Comparison of ENCODE assay signal across 19 mouse cellular contexts in the genomic region with DNA sequence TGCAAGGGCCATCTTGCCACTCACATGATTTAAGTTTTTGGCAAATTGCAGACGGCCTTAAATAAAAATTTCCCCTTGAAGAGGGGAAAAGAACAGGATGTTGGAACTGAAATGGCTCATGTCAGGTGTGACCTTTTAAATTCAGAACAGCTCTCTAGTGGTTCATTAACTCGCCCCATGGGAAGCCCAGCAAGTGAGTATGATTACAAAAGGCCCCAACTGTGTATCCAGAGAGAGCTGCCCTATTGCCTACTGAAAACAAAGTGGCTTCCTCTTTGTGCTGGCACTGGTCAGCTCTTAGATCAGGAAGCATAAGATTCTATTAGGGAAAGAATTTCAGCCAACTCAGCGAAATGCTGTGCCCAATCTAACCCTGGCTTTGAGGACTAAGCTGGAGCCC.
DNase-seq lines count a peak whose midpoint lies in the region; ATAC-seq and TF ChIP-seq lines count a peak whose summit lies in the region.
"Had no signal": no experiment of that assay in that cellular context is flagged by ENCODE, and none has a peak within 500 bp of the region (broad histone marks: within the 10 kb centered on the region; RNA-seq: fewer than 3 reads in every experiment).

No protein-coding gene starts in this region.

- no peak overlapping the region for H3K4me2 ChIP-seq in hindbrain, postnatal 0 days (ENCODE audit: low read depth, low read length)
- no peak overlapping the region for H3K4me2 ChIP-seq in hindbrain, embryonic 16.5 days (ENCODE audit: low read length)
- no peak overlapping the region for H3K4me2 ChIP-seq in liver, embryonic 11.5 days
- H3K4me2 ChIP-seq: heart, embryonic 12.5 days; hindbrain, embryonic 14.5 days; lung, embryonic 14.5 days; midbrain, embryonic 11.5 days; neural tube, embryonic 15.5 days had no signal

- no peak overlapping the region for H3K9ac ChIP-seq in hindbrain, postnatal 0 days (replicated peaks; ENCODE audit: low read length)
- H3K9ac ChIP-seq in hindbrain, embryonic 16.5 days (ENCODE audit: low read depth, low read length): no peak overlapping the region
- no peak overlapping the region for H3K9ac ChIP-seq in liver, adult 2 months (ENCODE audit: low read depth, low read length)
- H3K9ac ChIP-seq in liver, embryonic 11.5 days (ENCODE audit: low read depth, low read length): no peak overlapping the region
- H3K9ac ChIP-seq: forebrain, postnatal 0 days; heart, embryonic 12.5 days; hindbrain, embryonic 14.5 days; lung, embryonic 14.5 days; neural tube, embryonic 15.5 days had no signal

- H3K27me3 ChIP-seq in hindbrain, postnatal 0 days (ENCODE audit: insufficient read depth, low read length): no peaks in the 10 kb centered on the region
- no peaks in the 10 kb centered on the region for H3K27me3 ChIP-seq in hindbrain, embryonic 16.5 days (replicated peaks; ENCODE audit: control insufficient read depth, insufficient read depth, low read length)
- no peaks in the 10 kb centered on the region for H3K27me3 ChIP-seq in liver, adult 2 months (ENCODE audit: control insufficient read depth, insufficient read depth, low read length)
- H3K27me3 ChIP-seq in liver, embryonic 11.5 days (replicated peaks; ENCODE audit: control insufficient read depth, insufficient read depth, low read length): no peaks in the 10 kb centered on the region
- H3K27me3 ChIP-seq: heart, embryonic 12.5 days; neural tube, embryonic 15.5 days had no signal

- DNase-seq in adrenal gland, postnatal 10 days: peak; percentile 12
- no peak for DNase-seq in adrenal gland, adult 18-20 months (ENCODE audit: low spot score in 2 of 2)
- peak; percentile 2 for DNase-seq in hindbrain, postnatal 0 days (ENCODE audit: low spot score)
- DNase-seq in liver, adult 2 months (ENCODE audit: extremely low read depth, low read depth, low spot score): peak; percentile 25
- DNase-seq in liver, embryonic 11.5 days (ENCODE audit: low spot score): no peak
- peak; percentile 28 for DNase-seq in cerebellum, adult 9-10 months
- DNase-seq in left cerebral cortex, adult 11 months (ENCODE audit: low spot score): no peak
- DNase-seq: forebrain, postnatal 0 days; layer of hippocampus, adult 9-11 months; lung, embryonic 14.5 days; thymus, postnatal 36 days had no signal

- H3K4me3 ChIP-seq in hindbrain, postnatal 0 days (ENCODE audit: low read length): no peak overlapping the region
- H3K4me3 ChIP-seq in hindbrain, embryonic 16.5 days (ENCODE audit: low read length): no peak overlapping the region
- H3K4me3 ChIP-seq in liver, adult 2 months (ENCODE audit: insufficient read depth, low read depth, low read length): no peak overlapping the region
- no peak overlapping the region for H3K4me3 ChIP-seq in liver, embryonic 11.5 days (ENCODE audit: low read depth, low read length)
- H3K4me3 ChIP-seq: heart, embryonic 12.5 days; neural tube, embryonic 15.5 days had no signal

- no peak for TF ChIP-seq POLR2A in liver, adult 2 months (IDR thresholded peaks at IDR 0.05; ENCODE audit: extremely low read depth, insufficient read depth, low read length)

- 33% methylated on average over 3 of the region's 3 CpGs for WGBS in hindbrain, postnatal 0 days
- 30% methylated on average over 3 of the region's 3 CpGs for WGBS in hindbrain, embryonic 16.5 days
- 58% methylated on average over 3 of the region's 3 CpGs for WGBS in liver, adult 2 months
- WGBS in liver, embryonic 11.5 days: 55% methylated on average over 3 of the region's 3 CpGs

- no peak for TF ChIP-seq CTCF in hindbrain, postnatal 0 days (IDR thresholded peaks at IDR 0.05; ENCODE audit: low read depth)
- no peak for TF ChIP-seq CTCF in liver, adult 2 months (IDR thresholded peaks at IDR 0.05; ENCODE audit: low read depth, low read length)

- H3K27ac ChIP-seq in hindbrain, postnatal 0 days: no peak overlapping the region
- no peak overlapping the region for H3K27ac ChIP-seq in hindbrain, embryonic 16.5 days (ENCODE audit: low read depth, low read length)
- no peak overlapping the region for H3K27ac ChIP-seq in liver, adult 2 months (replicated peaks; ENCODE audit: insufficient read depth, low read depth, low read length)
- no peak overlapping the region for H3K27ac ChIP-seq in liver, embryonic 11.5 days (ENCODE audit: low read depth, low read length)
- H3K27ac ChIP-seq: hindbrain, embryonic 14.5 days; macrophage; neural tube, embryonic 15.5 days had no signal

- no peaks in the 10 kb centered on the region for H3K36me3 ChIP-seq in hindbrain, postnatal 0 days (ENCODE audit: insufficient read depth, low read length)
- H3K36me3 ChIP-seq in hindbrain, embryonic 16.5 days (ENCODE audit: control insufficient read depth, insufficient read depth, low read length): no peaks in the 10 kb centered on the region
- H3K36me3 ChIP-seq in liver, adult 2 months (ENCODE audit: control insufficient read depth, insufficient read depth, low read length): no peaks in the 10 kb centered on the region
- no peaks in the 10 kb centered on the region for H3K36me3 ChIP-seq in liver, embryonic 11.5 days (ENCODE audit: control insufficient read depth, insufficient read depth, low read length)
- H3K36me3 ChIP-seq: heart, embryonic 12.5 days; neural tube, embryonic 15.5 days had no signal

- H3K9me3 ChIP-seq in hindbrain, postnatal 0 days (ENCODE audit: low read length): no peaks in the 10 kb centered on the region
- no peaks in the 10 kb centered on the region for H3K9me3 ChIP-seq in hindbrain, embryonic 16.5 days (ENCODE audit: control insufficient read depth, low read length)
- H3K9me3 ChIP-seq in liver, embryonic 11.5 days (ENCODE audit: control insufficient read depth, low read length): no peaks in the 10 kb centered on the region
- H3K9me3 ChIP-seq: heart, embryonic 12.5 days; neural tube, embryonic 15.5 days had no signal

- no peaks in the 10 kb centered on the region for H3K79me2 ChIP-seq in liver, adult 2 months (ENCODE audit: control insufficient read depth, insufficient read depth, low read length)

- no peaks in the 10 kb centered on the region for H3K4me1 ChIP-seq in hindbrain, postnatal 0 days (ENCODE audit: insufficient read depth, low read length)
- H3K4me1 ChIP-seq in hindbrain, embryonic 16.5 days (ENCODE audit: control insufficient read depth, insufficient read depth, low read depth, low read length): no peaks in the 10 kb centered on the region
- no peaks in the 10 kb centered on the region; the same call in 1 of the 2 replicates for H3K4me1 ChIP-seq in liver, adult 2 months (ENCODE audit: control insufficient read depth, insufficient read depth, low read length)
- no peaks in the 10 kb centered on the region for H3K4me1 ChIP-seq in liver, embryonic 11.5 days (replicated peaks; ENCODE audit: control insufficient read depth, insufficient read depth, low read length)
- H3K4me1 ChIP-seq: heart, embryonic 12.5 days; neural tube, embryonic 15.5 days had no signal

- ATAC-seq in hindbrain, postnatal 0 days: no peak
- ATAC-seq in hindbrain, embryonic 16.5 days: no peak
- no peak for ATAC-seq in liver, embryonic 11.5 days (replicated peaks; ENCODE audit: low FRiP score)
- ATAC-seq: CD4-positive, CD25-positive, alpha-beta regulatory T cell, adult 4 months; forebrain, postnatal 0 days; intestine, postnatal 0 days had no signal

Comparison
In these comparisons a context has a peak if more than half of its experiments do, and no peak if none do; other contexts are left out.
1. DNase-seq: peak in adrenal gland, postnatal 10 days (single experiment), hindbrain, postnatal 0 days (single experiment), liver, adult 2 months (single experiment) and cerebellum, adult 9-10 months (single experiment); none in adrenal gland, adult 18-20 months (0 of 2), liver, embryonic 11.5 days (single experiment) and left cerebral cortex, adult 11 months (single experiment).